Mouse (Mus musculus): Measurements from ENCODE around the gene Pspn.

Gene Pspn

DNA sequence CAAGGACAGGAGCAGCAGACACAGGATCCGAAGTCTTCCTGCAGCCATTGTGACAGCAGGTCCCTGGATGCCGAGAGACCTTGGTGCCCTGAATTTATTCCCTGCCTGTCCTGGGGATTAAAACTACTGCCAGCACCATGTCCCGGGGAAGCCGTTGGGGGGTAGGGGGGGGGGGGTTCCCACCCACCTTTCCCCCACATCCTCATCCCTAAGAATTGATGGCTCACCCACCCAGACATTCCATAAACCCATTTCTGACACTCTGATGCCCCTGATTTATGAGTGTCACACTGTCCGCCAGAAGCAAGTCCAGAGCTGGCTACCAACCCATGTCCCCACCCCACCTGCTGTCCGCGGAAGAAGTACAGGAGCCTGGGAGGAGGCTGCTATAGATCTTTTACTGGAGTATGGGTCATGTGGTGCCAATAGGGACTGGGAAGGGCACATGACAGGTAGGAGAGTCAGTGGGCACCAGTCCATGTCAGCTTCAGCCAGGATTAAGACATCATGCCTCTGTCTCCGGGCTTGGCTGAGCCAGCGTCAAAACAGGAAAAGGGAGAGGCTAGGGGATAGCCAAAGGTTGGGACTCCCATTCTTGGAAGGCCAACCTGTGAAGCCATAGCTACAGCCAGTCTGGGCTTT, at the start of gene Pspn:
Gene Pspn (minus strand): TSS at position 51 of the 642 bp plus-strand sequence.
- in situ Hi-C loops (cut with MboI, MseI) = loop anchor here (5.0 kb wide), 2 partner anchors 32 to 332 kb away; partner anchors contain the start of gene Khsrp

GRCm38 (mm10) chr17:57048816-57049215, 49.0 kb upstream of the Pspn start:
- in situ Hi-C loops (cut with MboI, MseI) = no loop called here

DNA sequence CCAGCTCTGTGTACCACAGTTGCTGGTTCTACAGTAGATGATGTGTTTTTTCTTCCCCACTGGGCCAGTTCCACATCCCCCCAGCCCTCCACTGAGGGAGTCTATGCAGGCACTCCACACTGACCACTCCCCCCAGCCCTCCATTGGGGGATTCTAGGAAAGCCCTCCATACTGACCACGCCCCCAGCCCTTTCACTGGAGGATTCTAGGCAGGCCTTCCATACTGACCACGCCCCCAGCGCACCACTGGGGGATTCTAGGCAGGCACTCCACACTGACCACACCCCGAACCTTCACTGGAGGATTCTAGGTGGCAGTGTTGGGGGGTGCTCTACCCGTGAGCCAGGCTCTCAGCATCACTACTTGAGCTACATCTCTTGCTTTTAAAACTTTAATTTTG, 47.6 kb upstream of the Pspn start:
- in situ Hi-C loops (cut with MboI, MseI) = no loop called here

- in situ Hi-C loops (cut with MboI, MseI) = no loop called here
Observed at GRCm38 (mm10) chr17:57041554-57041953, 41.7 kb upstream of the Pspn start, which contains the start of gene Slc25a41. Slc25a41 (minus strand) TSS chr17:57041654.

DNA sequence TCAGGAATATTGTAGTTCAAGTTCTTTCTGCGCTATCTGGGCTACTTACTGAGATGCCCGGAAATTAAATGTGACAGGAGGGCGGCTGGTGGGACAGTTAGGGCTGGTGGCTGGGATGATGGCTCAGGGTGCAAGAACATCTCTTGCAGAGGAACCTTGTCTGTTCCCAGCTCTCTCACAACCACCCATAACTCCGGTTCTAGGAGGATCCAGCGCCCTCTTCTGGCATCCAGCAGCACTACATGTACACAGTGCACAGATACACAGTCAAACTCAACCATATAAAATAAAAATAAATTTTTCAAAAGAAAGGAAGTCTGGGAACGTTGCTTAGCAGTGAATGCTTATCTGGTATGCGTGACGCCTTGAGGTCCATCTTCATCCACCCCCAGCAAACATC, 39.2 kb upstream of the Pspn start:
- in situ Hi-C loops (cut with MboI, MseI) = no loop called here

DNA sequence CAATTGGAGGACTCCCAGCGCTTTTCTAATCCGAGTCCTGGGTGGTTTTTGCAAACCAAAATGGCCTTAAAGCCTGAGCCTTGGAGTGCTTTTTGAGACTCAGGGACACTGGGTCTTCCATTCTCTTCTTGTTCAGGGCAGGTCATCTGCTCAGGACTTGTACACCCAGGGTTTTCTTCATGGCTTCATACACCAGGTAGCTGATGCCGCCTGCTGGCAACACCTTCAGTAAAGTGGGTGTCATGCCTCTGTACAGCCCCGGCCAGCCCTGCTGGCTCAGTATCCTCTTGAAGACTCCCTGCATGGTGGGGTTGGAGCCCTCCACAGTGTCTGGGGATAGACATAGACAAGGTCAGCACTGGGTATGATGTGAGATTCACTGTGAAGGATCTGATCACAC, 33.0 kb upstream of the Pspn start:
- in situ Hi-C loops (cut with MboI, MseI) = loop anchor here (5.0 kb wide), 1 partner anchor 36 kb away; the partner anchor contains the start of gene Alkbh7

GRCm38 (mm10) chr17:57031661-57032420, 32.0 kb upstream of the Pspn start:
- in situ Hi-C loops (cut with MboI, MseI) = loop anchor here (5.0 kb wide), 1 partner anchor 35 kb away; the partner anchor contains the start of gene Alkbh7

- in situ Hi-C loops (cut with MboI, MseI) = loop anchor here (5.0 kb wide), 1 partner anchor 34 kb away; the partner anchor contains the start of gene Alkbh7
Observed at GRCm38 (mm10) chr17:57030931-57031660, 31.3 kb upstream of the Pspn start, which contains the start of gene Khsrp. Khsrp (minus strand) TSS chr17:57031522.

- in situ Hi-C loops (cut with MboI, MseI) = loop anchor here (5.0 kb wide), 1 partner anchor 32 kb away; the partner anchor contains the start of gene Alkbh7
Observed at GRCm38 (mm10) chr17:57029691-57030090, 29.9 kb upstream of the Pspn start.

- in situ Hi-C loops (cut with MboI, MseI) = no loop called here
Observed at GRCm38 (mm10) chr17:57027471-57027870, 27.7 kb upstream of the Pspn start.

GRCm38 (mm10) chr17:57020960-57021359, 21.1 kb upstream of the Pspn start:
- in situ Hi-C loops (cut with MboI, MseI) = no loop called here

DNA sequence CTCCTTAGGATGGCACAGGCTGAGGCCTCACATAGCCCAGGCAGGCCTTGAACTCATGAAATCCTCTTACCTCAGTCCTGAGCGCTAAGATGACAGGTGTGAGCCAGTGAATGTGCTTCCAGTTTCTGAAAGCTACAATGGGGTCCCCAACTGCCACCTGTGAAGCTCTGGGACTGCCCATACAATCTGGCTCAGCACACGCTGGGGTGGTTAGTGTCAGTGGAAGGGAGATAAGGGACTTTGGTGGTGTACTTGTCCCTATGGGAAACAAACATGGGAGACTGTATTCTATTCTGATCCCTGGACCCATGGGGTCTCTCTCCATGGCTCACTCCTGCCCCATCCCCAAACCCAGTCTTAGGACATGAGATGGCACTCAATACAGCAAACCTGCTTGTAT, 19.9 kb upstream of the Pspn start:
- in situ Hi-C loops (cut with MboI, MseI) = no loop called here

DNA sequence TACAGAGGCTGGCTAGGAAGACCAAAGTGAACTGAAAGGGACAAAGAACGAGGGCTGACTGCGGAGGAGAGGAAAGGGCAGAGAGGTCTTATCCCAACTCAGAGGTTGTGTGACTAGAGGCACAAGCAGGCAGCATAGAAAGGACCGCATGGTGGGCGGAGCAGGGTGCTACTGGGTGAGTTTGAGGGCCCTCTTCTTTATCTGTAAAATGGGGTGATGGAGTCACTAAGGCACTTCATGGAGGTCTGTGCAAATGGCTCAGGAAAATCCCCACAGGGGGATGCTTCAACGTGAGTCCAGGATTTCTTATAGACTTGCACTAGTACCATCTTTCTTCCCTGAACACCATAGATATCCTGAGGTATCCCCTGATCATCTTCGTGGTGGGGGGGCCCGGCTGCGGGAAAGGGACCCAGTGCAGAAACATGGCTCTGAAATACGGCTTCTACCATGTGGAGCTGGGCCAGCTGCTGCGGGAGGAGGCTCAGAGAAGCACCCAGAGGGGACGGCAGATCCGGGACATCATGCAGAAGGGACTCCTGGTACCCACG, 12.5 kb upstream of the Pspn start:
- in situ Hi-C loops (cut with MboI, MseI) = no loop called here

GRCm38 (mm10) chr17:57011236-57012141, 11.7 kb upstream of the Pspn start, which contains the start of the genes Gtf2f1 and Gm17949:
Gtf2f1 (minus strand) TSS chr17:57011288.
Gm17949 (plus strand) TSS chr17:57011469.
- in situ Hi-C loops (cut with MboI, MseI) = no loop called here

- in situ Hi-C loops (cut with MboI, MseI) = no loop called here
Observed at GRCm38 (mm10) chr17:57010911-57011235, 11.1 kb upstream of the Pspn start.

GRCm38 (mm10) chr17:57007137-57007905, 7.5 kb upstream of the Pspn start:
- in situ Hi-C loops (cut with MboI, MseI) = no loop called here

DNA sequence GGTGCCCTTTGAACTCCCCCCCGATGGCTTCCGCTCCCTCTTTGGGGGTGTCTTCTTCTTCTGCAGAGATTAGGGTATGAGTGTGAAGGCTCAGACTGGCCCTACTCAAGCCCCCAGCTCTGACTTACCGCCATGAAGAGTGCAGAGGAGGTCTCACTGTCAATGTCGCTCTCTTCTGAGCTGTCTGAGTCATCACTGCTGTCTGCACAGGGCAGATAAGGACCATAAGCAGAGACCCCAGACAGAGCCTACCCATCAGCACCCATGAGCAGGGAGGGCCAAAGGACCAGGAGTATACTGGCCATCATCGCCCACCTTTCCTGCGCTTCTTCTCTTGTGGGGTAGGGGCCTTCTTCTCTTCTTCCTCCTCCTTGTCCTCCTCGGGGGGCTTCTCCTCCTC, 4.2 kb upstream of the Pspn start:
- in situ Hi-C loops (cut with MboI, MseI) = no loop called here

GRCm38 (mm10) chr17:57001228-57001627, 1.4 kb upstream of the Pspn start:
- in situ Hi-C loops (cut with MboI, MseI) = no loop called here

GRCm38 (mm10) chr17:56999414-56999813, 404 bp downstream of the Pspn start:
- in situ Hi-C loops (cut with MboI, MseI) = loop anchor here (5.0 kb wide), 2 partner anchors 33 to 333 kb away; partner anchors contain the start of gene Khsrp
